Mouse (Mus musculus) forebrain, embryonic 16.5 days (tissue): ENCODE results near the gene Pmfbp1. TPM values are rescaled to one million over a fixed set of nuclear protein-coding genes. Genes with fewer than 3 reads are reported as not detected.

Experiments used
- polyA plus RNA-seq: library from polyadenylated mRNA; unstranded; fragments of >200 nt; fragmentation: Nextera tagmentation; extraction: Ambion mirVana; gene quantifications from 2 replicates; pipeline ENCODE4 v1.2.1, GENCODE M21; 2015

Gene Pmfbp1
- polyA plus RNA-seq, 1 experiment from 2014 or later, result 0.18 TPM

Other genes starting within 250 kb of the Pmfbp1 start
- 25.1 and 25.8 TPM in 2 replicates for gene Dhx38, start 71.8 kb downstream of the Pmfbp1 start, polyA plus RNA-seq
- gene Txnl4b, start 71.9 kb downstream of the Pmfbp1 start, polyA plus RNA-seq, result 30.8 and 31.5 TPM in 2 replicates
- 0.20 and 0.30 TPM in 2 replicates for gene Hp, start 85.1 kb downstream of the Pmfbp1 start, polyA plus RNA-seq
- 35.0 and 35.5 TPM in 2 replicates for gene Dhodh, start 114.6 kb downstream of the Pmfbp1 start, polyA plus RNA-seq
- 0.03 TPM in 1 of 2 replicates, not detected in the other for gene Pkd1l3, start 120.5 kb downstream of the Pmfbp1 start, polyA plus RNA-seq
- 187 and 199 TPM in 2 replicates for gene Ist1, start 199.2 kb downstream of the Pmfbp1 start, polyA plus RNA-seq
- 85.6 and 88.3 TPM in 2 replicates for gene Zfp821, start 211.5 kb downstream of the Pmfbp1 start, polyA plus RNA-seq
- gene Atxn1l, start 243.7 kb downstream of the Pmfbp1 start, polyA plus RNA-seq, result 4.4 and 5.1 TPM in 2 replicates